Mouse (Mus musculus): Measurements from ENCODE around the gene Kctd21. TPM values are rescaled to one million over a fixed set of nuclear protein-coding genes. Genes with fewer than 3 reads are reported as not detected.

Kctd21 gene
- polyA plus RNA-seq, 1 experiment from 2014 or later = 4.3 TPM

Other genes starting within 250 kb of the Kctd21 start
- gene Usp35, start 307 bp upstream of the Kctd21 start, polyA plus RNA-seq (2016; fragmentation: Nextera tagmentation; extraction: Ambion mirVana) = 3.0 and 3.3 TPM in 2 replicates
- 35.4 and 36.4 TPM in 2 replicates for gene Alg8, start 39.3 kb downstream of the Kctd21 start, polyA plus RNA-seq (2016; fragmentation: Nextera tagmentation; extraction: Ambion mirVana)
- 392 and 393 TPM in 2 replicates for gene Ndufc2, start 67.7 kb downstream of the Kctd21 start, polyA plus RNA-seq (2016; fragmentation: Nextera tagmentation; extraction: Ambion mirVana)
- gene Thrsp, start 85.4 kb downstream of the Kctd21 start, polyA plus RNA-seq (2016; fragmentation: Nextera tagmentation; extraction: Ambion mirVana) = 0.34 and 0.50 TPM in 2 replicates
- gene Kctd14, start 119.0 kb downstream of the Kctd21 start, polyA plus RNA-seq (2016; fragmentation: Nextera tagmentation; extraction: Ambion mirVana) = 1.3 and 2.0 TPM in 2 replicates
- 57.8 and 58.3 TPM in 2 replicates for gene Ints4, start 148.6 kb downstream of the Kctd21 start, polyA plus RNA-seq (2016; fragmentation: Nextera tagmentation; extraction: Ambion mirVana)
- 35.5 and 36.5 TPM in 2 replicates for gene Aamdc, start 247.2 kb downstream of the Kctd21 start, polyA plus RNA-seq (2016; fragmentation: Nextera tagmentation; extraction: Ambion mirVana)
- 38.0 TPM in 2 replicates for gene Rsf1, start 247.6 kb downstream of the Kctd21 start, polyA plus RNA-seq (2016; fragmentation: Nextera tagmentation; extraction: Ambion mirVana)